Mouse (Mus musculus) liver, adult (tissue): ENCODE data around the gene C1qtnf7.

Experiments
- GATA4 ChIP-seq: IDR thresholded peaks from 2 replicates; pipeline ENCODE4 v1.6.1; 2014; ENCODE audit warnings: mild to moderate bottlenecking, low read length; ENCODE audit not compliant: insufficient replicate concordance

Gene C1qtnf7

DNA sequence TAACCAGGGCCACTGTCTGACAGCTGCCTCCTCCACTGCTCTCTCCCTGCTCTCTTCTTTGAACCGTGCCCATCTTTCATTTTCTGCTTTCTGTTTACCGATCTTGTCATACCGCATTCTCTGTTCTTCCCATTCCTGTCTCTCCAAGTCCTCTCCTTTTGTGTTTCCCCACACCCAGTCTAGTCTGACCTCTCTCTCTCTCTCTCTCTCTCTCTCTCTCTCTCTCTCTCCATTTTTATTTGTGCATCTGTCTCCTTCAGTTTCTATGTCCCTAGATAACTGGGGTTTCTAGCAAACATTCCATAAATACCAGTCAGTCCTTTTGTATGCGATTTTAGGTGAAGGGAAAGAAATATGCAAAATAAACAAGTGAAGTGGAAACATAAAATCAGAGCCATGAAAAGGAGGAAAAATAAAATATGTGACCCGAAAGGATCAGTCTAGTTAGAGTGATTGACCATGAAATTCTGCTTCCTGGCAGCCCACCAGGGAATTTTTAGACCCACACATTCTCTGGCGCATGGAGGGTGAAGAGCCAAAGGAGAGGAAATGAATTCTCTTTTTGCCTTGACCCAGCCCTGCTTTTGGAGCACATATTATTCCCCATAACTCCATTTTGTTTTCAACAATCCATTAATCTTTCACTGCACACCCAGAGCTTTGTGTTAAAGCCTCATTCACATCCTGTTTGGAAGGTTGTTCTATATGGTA lies 11.7 kb downstream of the C1qtnf7 start:
- no peak for TF ChIP-seq GATA4

DNA sequence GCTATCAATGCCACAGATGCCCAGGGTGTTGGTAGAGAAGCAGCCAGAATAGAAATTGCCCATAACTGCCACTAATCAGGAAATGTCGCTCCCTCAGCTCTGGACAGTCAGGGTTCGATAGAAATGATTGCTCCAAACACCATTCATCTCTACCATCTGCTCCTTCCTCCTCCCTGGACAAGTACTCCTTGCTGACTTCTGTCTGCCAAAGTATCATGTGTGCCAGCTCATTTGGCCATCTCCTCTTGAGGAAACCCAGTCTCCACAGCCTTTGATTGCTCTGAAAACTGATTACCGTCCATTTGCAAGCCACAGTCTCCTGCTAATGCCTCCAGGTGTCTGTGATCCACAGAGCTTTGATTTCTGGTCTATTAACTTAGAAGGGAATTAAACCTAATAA lies 14.8 kb downstream of the C1qtnf7 start:
- TF ChIP-seq GATA4 = no peak

DNA sequence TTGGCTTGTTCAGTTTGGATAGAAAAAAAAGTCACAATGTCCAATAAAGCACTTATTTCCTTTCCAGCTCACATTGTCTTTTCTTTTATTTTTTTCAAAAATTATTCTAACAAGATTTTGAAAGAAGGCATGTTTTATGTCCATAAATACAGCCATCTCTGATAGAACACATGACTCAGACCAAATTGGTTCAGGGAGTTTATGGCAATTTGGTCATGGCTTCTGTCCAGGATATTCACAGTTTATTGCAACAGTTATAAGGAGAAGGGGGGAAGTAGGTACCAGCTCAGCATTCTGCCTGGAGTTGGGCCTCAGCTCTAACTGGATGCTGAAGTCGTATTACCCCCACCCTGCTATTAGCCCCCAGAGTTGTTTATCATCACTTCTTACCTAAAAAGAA lies 15.5 kb downstream of the C1qtnf7 start:
- no peak for TF ChIP-seq GATA4

DNA sequence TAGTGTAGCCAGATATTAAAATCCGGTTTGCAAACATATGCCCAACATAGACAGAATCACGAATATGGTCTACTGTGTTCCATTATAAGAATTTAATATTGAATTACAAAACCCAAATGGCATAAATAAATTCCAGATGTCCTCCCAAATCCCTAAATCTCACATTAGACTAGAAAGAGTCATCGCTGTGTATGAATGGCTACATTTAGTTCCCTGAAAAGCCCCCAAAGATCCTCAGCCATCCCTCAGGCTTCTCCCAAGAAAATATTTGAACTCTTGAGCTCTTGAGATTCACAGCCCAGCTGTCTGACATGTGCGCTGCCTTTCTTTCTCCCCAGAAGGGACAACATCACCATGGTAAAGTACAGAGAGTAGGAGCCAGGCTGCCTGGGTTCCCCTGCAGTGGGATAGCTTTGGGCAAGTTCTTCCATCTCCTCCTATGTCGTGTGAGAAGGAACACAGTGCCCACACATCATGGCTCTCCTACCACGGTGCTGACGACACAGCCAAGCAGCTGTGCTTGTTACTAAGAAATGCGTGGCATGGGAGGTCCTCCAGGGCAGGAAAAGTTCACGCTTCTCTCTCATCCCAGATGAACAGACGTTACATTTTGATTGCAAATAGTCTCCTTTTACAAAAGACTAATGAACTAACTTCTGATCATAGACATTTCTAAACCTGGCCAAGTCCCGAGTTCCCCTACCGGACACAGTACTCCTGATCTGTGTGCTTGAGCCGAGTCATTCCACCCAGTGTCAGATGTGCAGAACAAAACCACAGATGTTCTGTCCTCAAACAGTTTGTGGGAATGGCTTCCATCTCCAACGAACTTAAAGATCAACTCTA lies 23.2 kb downstream of the C1qtnf7 start:
- TF ChIP-seq GATA4 = no peak

GRCm38 (mm10) chr5:43539168-43539516 lies 23.8 kb downstream of the C1qtnf7 start:
- TF ChIP-seq GATA4 = no peak

DNA sequence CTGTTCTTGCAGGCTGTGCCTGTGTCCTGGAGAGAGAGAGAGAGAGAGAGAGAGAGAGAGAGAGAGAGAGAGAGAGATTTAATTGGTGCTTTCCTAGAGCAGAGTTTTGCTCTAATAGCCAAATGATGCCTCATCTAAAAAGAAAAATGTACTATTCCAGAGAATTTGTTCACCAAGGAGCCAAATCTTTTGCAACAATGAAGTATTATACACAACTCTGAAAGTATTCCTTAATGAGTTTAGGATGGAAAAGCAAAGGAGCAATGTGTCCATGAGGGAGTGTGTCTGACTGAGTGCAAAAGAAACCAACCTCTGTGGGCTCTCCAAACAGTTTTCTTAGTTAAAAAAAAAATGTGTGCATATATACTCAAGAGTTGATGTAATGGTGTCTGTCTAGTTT lies 24.5 kb downstream of the C1qtnf7 start:
- no peak for TF ChIP-seq GATA4

- TF ChIP-seq GATA4 = no peak
Measured at GRCm38 (mm10) chr5:43541492-43541891, 26.2 kb downstream of the C1qtnf7 start.

DNA sequence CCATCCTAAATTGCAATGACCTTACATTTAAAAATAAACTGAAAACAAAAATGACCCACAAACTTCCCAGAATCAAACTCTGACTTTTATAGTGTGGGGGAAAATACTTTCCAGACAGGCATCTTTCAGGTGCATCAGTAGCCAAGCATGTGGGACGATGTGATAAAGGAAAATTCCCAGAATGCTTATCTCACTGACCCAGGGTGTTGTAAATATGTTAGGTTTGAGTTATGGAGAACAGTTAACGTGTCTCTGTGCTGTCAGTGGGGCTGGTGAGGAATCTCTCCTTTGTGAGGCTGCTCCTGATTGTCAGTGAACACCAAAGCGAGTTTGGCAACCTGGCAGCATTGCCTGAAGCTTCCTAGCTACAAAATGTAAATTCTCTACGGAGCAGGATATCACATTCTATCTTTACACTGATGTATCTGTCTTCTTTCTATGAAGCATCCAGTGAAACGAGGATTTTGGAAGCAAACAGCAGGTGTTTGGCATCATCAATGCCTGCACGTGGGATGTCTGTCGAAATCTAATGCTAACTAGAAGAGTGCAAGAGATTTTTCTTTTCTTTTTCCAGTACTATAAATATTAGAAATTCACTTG lies 27.0 kb downstream of the C1qtnf7 start:
- no peak for TF ChIP-seq GATA4

DNA sequence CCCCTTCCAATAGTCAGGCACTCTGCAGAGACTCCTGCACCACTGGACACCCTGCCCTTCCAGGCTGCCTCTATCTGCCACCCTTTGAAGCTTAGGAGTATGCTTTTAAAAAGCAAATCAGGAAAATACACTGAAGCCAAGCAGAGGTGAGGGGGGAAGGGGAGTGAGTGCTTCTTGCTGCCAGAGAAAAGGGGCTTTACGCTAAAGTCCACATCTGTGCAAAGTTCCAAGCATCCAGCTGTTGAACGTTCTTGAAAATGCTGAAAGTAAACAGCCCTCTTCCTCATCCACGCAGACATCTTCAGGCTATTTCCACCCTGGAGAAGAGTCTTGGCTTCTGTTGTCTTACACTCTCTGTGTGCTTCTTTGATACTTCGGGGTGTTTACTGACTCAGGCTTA lies 34.6 kb downstream of the C1qtnf7 start:
- no peak for TF ChIP-seq GATA4

- TF ChIP-seq GATA4 = no peak
Measured at GRCm38 (mm10) chr5:43550444-43550843, 35.1 kb downstream of the C1qtnf7 start.

GRCm38 (mm10) chr5:43554871-43555270 lies 39.5 kb downstream of the C1qtnf7 start:
- TF ChIP-seq GATA4 = no peak

DNA sequence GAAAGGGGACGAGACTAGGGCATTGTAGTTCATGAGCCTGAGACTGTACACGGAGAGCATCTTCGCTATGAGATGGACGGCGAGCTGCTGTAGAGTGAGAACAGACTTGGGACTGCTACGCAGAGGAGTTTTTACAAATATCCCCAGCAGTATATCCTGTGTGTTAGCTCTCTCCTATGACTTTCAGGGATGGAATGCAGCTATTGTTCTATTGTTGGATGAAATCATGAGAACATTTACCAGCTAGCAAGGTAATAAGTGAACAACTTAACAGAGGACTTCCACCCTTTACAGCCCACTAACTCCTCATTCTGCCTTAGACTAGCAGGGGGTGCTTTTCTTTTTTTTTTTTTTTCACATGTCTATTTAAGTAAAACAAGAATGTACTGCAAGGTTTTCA lies 40.1 kb downstream of the C1qtnf7 start:
- no peak for TF ChIP-seq GATA4

DNA sequence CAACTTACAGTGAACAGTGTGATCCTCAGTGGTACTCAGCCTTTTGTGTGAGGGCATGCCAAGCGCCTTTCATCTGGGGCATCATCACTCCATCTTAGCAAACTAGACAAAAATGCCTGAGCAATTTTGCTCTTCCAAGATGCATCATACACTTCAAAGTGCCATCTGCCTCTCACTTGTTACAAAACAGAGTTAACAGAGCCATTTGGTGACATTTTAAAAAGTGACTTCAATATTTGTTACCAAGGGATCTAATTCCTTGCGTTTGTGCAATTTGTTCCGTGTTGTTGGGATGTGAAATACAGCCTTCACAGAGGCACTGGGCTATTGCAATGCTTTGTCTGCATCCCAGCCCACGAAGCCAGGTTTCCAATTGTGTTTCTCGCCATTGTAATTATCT lies 42.1 kb downstream of the C1qtnf7 start:
- TF ChIP-seq GATA4 = no peak

- no peak for TF ChIP-seq GATA4
Measured at GRCm38 (mm10) chr5:43561639-43562252, 46.4 kb downstream of the C1qtnf7 start.

DNA sequence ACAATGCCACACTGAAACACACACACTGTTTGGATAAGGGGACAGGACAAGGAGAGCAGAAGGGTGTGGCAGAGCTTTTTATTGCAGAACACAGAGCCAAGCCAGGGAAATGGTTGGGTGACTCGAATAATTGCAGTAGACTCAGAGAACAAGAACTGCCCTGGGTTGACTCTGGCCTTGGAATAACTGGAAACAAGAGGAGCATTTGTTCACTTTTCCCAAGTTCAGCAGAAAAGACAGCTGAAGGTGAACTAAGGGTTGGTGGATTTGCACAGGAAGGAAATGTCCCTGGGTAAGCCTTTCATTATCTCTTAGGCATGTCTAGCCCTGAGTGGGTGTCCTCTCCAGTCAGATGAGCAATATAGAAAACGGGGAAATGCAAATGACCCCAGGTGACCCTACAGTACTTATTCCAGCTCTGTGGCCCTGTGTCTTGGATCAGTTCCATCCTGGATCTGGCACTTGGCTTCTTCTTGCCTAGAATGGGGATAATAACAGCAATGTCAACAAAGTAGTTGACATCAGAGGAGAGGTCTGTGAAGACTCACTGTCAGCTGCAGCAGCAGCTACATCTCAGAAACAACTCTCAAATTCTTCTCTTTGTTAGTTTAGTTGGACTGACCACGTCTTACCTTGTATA lies 54.5 kb downstream of the C1qtnf7 start:
- no peak for TF ChIP-seq GATA4
